Mouse (Mus musculus): ENCODE results near the gene Obsl1.

DNA sequence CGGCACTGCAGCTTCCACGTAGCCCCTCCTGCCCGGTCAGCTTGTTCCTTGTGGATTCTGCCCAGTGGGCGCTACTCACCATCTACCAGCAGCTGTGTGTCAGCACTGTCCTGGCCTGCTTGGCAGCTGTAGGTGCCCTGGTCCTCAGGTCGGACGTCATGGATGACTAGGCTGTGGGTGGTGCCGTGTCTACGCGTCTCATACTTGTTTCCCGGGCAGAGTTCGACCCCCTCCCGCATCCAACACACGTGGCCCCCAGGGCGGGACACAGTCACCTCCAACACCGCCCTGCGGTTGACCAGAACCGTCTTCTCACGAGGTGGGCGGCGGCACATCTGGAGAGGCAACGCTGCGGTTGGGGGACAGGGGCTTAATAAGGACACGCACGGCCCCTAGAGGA, 19.7 kb downstream of the Obsl1 start:
- TF ChIP-seq CTCF (IDR thresholded peaks at IDR 0.05; ENCODE audit: low read depth) (no peak), EP300 (IDR thresholded peaks at IDR 0.05; ENCODE audit: low read depth) (no peak)

Measured in liver, embryonic 14.5 days (tissue).